Mouse (Mus musculus) ovary, postnatal 36 days (tissue): ENCODE data around the gene Nr1h4.

Experiments
- DNase-seq: peaks from one replicate; pipeline ENCODE4 v3.0.0; 2022; ENCODE audit warnings: low spot score, mixed read lengths

Nr1h4 gene

DNA sequence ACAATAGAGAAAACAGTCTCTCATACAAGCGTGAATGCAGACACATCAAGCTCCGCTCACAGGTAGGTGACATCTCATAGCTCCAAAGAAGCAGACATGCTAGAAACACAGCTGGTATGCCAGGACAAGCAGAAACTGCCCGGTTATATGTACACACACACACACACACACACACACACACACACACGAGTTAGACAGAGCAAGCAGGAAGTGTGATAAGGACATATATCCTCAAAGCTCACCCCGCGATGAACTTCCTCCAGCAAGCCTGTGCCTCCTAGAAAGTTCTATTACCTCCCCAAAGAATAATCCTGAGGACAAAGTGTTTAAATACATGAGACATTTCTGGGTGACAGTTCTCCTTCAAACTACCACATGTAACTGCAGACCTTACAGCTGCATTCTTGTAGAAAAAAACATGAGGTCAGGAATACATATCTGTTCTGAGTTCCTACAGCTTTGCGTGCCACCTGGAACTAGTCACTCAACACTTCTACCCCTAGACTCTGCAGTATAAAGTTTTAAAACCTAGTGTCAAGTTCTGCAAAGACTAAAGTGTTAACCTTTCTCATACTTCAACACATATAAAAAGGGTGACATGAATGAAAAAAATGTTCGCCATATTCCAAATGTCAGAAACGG lies 11.5 kb downstream of the Nr1h4 start:
- DNase-seq = no peak

- no peak for DNase-seq
Observed at GRCm38 (mm10) chr10:89520381-89520780, 13.0 kb downstream of the Nr1h4 start.

DNA sequence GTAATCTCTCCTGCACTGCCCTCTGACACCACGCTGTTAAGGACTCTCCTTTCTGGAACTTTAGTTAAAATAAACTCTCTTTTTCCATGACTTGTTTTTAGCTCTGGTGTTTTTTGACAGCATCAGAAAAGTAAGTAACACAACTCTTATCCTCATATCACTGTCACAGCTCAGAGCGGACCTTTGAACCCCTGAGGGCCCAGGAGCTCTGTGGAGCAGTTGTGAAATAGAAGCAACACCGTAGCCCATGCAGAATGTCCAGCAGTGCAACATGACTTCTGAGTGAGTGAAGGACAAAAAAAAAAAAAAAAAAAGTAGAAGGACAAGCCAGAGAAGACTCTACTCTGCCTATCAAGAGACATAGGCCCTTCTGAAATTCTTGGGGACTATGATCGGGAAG lies 14.2 kb downstream of the Nr1h4 start:
- no peak for DNase-seq

GRCm38 (mm10) chr10:89518365-89518764 lies 15.0 kb downstream of the Nr1h4 start:
- DNase-seq = no peak

- no peak for DNase-seq
Observed at GRCm38 (mm10) chr10:89515813-89516212, 17.6 kb downstream of the Nr1h4 start.

- no peak for DNase-seq
Observed at GRCm38 (mm10) chr10:89512562-89512961, 20.8 kb downstream of the Nr1h4 start.

GRCm38 (mm10) chr10:89510547-89510946 lies 22.8 kb downstream of the Nr1h4 start:
- DNase-seq = no peak

GRCm38 (mm10) chr10:89508567-89508966 lies 24.8 kb downstream of the Nr1h4 start:
- no peak for DNase-seq

GRCm38 (mm10) chr10:89506479-89506878 lies 26.9 kb downstream of the Nr1h4 start:
- no peak for DNase-seq

- no peak for DNase-seq
Observed at GRCm38 (mm10) chr10:89505592-89505955, 27.8 kb downstream of the Nr1h4 start.

- no peak for DNase-seq
Observed at GRCm38 (mm10) chr10:89504952-89505591, 28.3 kb downstream of the Nr1h4 start.

- no peak for DNase-seq
Observed at GRCm38 (mm10) chr10:89502986-89503560, 30.3 kb downstream of the Nr1h4 start.

DNA sequence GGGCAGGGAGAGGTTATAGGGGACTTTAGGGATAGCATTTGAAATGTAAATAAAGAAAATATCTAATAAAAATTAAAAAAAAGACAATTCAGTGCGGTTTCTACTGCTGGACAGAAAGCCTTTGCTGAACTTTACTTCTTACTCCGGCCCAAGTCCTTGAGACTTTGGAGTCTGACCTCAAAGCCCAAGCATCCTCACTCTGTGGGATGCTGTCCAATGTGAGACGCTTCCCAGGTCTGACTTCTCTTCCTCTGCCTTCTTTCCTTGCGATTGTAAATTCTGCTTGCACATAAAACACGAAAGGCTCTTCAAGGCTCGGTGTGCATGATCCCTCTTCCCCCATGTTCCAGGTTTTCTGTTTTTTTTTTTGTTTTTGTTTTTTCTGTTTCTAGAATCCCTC lies 31.5 kb downstream of the Nr1h4 start:
- DNase-seq = no peak

GRCm38 (mm10) chr10:89495537-89495936 lies 37.8 kb downstream of the Nr1h4 start:
- DNase-seq = no peak

- DNase-seq = no peak
Observed at GRCm38 (mm10) chr10:89491321-89491720, 42.1 kb downstream of the Nr1h4 start.

DNA sequence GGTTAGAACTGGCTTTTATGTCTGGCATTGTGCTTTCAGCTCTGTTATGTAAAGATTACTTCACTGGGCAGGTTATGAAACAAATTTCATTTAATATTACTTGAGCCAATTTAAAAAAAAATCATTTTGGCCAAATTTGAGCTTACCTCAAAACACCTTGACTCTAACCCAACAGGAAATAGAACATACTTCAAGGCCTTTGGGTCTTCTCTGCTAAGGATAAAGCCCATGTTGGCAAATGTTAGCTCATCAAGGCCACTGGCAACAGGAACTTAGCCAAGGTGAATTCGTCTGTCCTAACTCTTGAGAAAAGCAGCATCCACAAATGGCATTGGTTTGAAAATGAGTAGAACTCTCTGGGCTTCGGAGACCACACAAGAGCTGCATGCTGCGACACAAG lies 43.1 kb downstream of the Nr1h4 start:
- no peak for DNase-seq

DNA sequence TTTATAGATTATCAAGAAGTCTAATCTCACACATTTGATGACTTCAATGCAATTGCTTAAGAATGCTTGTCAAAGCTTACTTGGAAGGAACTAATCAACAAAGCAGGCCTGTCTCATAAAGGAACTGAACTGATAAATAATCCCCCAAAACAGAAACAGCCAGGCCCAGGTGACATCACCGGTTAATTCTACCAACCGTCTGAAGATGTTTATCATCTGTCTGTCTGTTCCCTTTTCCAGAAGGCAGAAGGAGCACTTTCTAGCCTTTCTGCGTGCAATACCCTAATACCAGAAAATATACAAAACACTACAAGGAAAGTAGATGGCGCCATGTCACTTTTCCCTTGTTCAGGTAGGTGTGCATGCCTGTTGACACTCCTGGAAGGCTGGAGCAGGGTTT lies 43.9 kb downstream of the Nr1h4 start:
- no peak for DNase-seq

DNA sequence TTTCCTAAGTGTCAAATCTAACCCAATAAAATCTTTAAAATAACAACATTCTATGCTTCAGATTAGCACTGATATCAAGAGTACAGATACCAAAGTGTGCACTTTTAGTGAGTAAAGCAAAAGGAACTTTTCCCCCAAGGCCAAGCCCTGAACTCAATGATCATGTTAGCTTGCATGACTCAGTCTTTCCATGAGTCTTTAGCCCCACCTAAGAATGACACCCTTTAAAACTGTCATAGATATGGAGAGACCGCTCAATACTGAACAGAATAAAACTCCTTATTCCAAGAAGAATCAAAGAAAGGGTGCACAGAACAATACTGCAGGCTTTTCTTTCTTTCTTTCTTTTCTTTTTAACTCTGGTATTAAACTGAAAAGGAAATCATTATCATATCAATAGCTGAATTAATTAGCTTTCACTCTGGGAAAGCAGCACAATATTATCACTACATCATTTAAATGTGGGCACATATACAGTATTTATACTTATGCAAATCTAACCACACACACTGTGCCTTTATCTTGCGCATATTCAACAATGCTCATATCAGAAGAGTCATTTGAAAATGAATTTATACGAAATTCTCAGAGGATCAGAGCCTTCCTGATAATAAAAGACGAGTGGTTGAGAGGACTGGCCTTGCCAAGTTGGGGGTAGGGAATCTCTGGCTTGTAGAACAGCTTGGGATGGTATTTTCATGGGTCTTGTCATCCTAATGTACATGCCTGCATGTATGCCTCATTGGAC lies 46.2 kb downstream of the Nr1h4 start:
- DNase-seq = no peak

DNA sequence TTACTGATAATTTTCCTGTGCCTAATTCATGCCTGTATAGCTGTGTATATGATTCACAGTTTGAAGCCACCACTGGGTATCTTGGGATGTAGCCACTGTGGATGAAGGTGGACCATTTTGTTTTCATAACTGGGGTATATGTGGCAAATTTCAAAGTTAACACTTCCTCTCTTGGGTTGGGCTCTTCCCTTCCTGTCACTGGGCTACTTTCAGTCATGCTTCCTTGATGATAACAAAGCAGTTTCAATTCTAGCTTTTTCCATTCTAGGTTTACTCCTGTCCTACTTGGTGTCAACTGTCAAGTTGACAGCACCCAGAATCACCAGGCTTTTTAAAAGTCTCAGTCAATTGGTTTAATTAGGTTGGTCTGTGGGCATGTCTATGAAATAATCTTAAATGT lies 48.5 kb downstream of the Nr1h4 start:
- DNase-seq = no peak

GRCm38 (mm10) chr10:89483812-89484602 lies 49.4 kb downstream of the Nr1h4 start:
- no peak for DNase-seq

DNA sequence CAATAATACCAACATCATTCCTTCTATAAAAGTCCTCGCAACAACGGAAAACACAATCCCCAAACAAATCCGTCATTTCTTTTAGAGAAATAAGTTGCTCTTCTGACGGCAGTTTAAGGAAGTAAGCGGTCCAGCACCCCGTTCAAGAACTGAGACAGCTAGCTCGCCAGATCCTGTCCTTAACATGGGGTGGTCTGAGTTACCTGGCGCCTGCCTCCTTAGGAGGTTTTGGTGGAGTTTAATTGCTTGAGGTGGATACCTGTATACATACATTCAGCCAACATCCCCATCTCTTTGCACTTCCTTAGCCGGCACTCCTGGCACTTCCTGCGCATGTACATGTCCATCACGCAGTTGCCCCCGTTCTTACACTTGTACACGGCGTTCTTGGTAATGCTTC lies 50.3 kb downstream of the Nr1h4 start:
- no peak for DNase-seq

DNA sequence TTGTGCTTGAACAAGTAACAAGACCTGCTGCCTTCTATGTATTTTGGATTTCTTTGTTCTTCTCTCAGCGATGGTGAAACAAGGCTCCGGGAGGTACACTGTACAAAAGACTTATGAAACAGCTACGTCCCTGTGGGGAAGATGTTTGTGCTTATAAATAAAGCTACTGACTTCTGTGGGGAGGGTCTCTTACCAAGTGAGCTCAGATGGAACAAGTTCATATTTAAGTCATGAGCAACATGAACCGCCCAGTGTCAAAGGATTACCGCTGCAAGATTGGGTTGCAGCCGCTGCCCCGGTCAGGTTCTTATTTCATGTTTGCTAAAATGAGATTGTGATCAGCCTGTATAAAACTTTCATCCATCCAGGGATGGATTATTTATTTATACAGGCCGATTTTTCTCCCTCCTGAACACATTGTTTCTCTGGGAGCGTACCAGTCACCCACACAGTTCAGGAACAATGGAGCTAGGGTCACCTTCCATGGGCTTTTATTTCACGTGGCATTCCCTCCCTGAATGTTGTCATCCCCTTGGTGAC lies 51.2 kb downstream of the Nr1h4 start:
- no peak for DNase-seq
